Mouse (Mus musculus): ENCODE results near the gene Itga2b. TPM values are rescaled to one million over a fixed set of nuclear protein-coding genes. Genes with fewer than 3 reads are reported as not detected.

The Itga2b gene
- polyA plus RNA-seq, 1 experiment from 2014 or later = 6.9 TPM

Small RNA genes lying within 50 kb of the gene (microRNA-seq; reads per million reads assigned to microRNA genes)
- not detected for gene Mir6930

Other genes with a start within 250 kb of the Itga2b start
- gene Hdac5, start 240.0 kb downstream of the Itga2b start, polyA plus RNA-seq (2016; fragmentation: Nextera tagmentation; extraction: Ambion mirVana) = 58.1 and 64.3 TPM in 2 replicates
- 21.7 and 23.5 TPM in 2 replicates for gene BC030867, start 221.2 kb downstream of the Itga2b start, polyA plus RNA-seq (2016; fragmentation: Nextera tagmentation; extraction: Ambion mirVana)
- gene Asb16, start 201.4 kb downstream of the Itga2b start, polyA plus RNA-seq (2016; fragmentation: Nextera tagmentation; extraction: Ambion mirVana) = 0.16 and 0.19 TPM in 2 replicates
- 47.4 and 48.9 TPM in 2 replicates for gene Tmub2, start 185.2 kb downstream of the Itga2b start, polyA plus RNA-seq (2016; fragmentation: Nextera tagmentation; extraction: Ambion mirVana)
- gene Atxn7l3, start 173.5 kb downstream of the Itga2b start, polyA plus RNA-seq (2016; fragmentation: Nextera tagmentation; extraction: Ambion mirVana) = 22.3 and 22.9 TPM in 2 replicates
- 101 TPM in 2 replicates for gene Ubtf, start 150.4 kb downstream of the Itga2b start, polyA plus RNA-seq (2016; fragmentation: Nextera tagmentation; extraction: Ambion mirVana)
- gene Slc4a1, start 103.9 kb downstream of the Itga2b start, polyA plus RNA-seq (2016; fragmentation: Nextera tagmentation; extraction: Ambion mirVana) = 22.6 and 25.0 TPM in 2 replicates
- 1.7 and 2.3 TPM in 2 replicates for gene Rundc3a, start 76.7 kb downstream of the Itga2b start, polyA plus RNA-seq (2016; fragmentation: Nextera tagmentation; extraction: Ambion mirVana)
- gene Slc25a39, start 62.2 kb downstream of the Itga2b start, polyA plus RNA-seq (2016; fragmentation: Nextera tagmentation; extraction: Ambion mirVana) = 164 and 174 TPM in 2 replicates
- gene Grn, start 39.8 kb downstream of the Itga2b start, polyA plus RNA-seq (2016; fragmentation: Nextera tagmentation; extraction: Ambion mirVana) = 101 and 106 TPM in 2 replicates
- 9.7 and 10.7 TPM in 2 replicates for gene Fam171a2, start 22.4 kb downstream of the Itga2b start, polyA plus RNA-seq (2016; fragmentation: Nextera tagmentation; extraction: Ambion mirVana)
- gene Gpatch8, start 86.3 kb upstream of the Itga2b start, polyA plus RNA-seq (2016; fragmentation: Nextera tagmentation; extraction: Ambion mirVana) = 66.5 and 77.6 TPM in 2 replicates
- gene Gm11627, start 109.3 kb upstream of the Itga2b start, polyA plus RNA-seq (2016; fragmentation: Nextera tagmentation; extraction: Ambion mirVana) = 5.3 and 7.4 TPM in 2 replicates
- gene Fzd2, start 134.3 kb upstream of the Itga2b start, polyA plus RNA-seq (2016; fragmentation: Nextera tagmentation; extraction: Ambion mirVana) = 77.9 and 82.7 TPM in 2 replicates
- 0.98 and 1.3 TPM in 2 replicates for gene Meioc, start 193.6 kb upstream of the Itga2b start, polyA plus RNA-seq (2016; fragmentation: Nextera tagmentation; extraction: Ambion mirVana)
- 52.4 and 54.9 TPM in 2 replicates for gene Ccdc43, start 227.7 kb upstream of the Itga2b start, polyA plus RNA-seq (2016; fragmentation: Nextera tagmentation; extraction: Ambion mirVana)

Measured in limb, embryonic 12.5 days (tissue).